Mouse (Mus musculus): ENCODE data around the gene Riiad1.

DNA sequence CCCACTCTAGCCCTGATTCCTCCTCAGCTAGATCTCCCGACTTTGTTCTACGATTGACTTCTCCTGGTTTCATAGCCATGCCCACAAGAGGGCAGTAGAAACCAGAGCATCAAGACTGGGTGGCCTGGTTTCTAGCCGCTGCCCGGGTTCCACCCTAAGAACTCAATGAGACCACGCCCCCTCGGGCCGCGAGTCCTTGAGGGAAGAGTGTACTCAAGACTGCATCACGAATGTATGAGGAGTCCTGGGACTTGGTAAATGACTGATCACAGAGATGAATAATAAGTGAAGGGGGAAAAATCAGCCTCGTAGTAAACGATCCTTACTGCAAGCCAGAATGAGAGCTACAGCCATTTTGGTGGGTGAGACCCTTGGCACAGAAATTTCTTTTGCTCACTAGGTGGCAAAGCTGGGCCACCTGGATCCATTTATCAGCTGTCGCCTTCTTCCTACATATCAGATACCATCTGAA lies 23.6 kb downstream of the Riiad1 start:
- TF ChIP-seq POLR2A (IDR thresholded peaks at IDR 0.05; ENCODE audit: borderline replicate concordance, extremely low read depth, insufficient read depth, insufficient read length, poor library complexity, severe bottlenecking) (no peak), CTCF (IDR thresholded peaks at IDR 0.05; ENCODE audit: borderline replicate concordance, extremely low read depth, insufficient read depth, insufficient read length) (peak; percentile 88)

All from brain, embryonic 14.5 days (tissue).